Mouse (Mus musculus) hindbrain, embryonic 11.5 days (tissue): ENCODE measurements around the gene Tmem164. TPM values are rescaled to one million over a fixed set of nuclear protein-coding genes. Genes with fewer than 3 reads are reported as not detected.

Experiments used
- ATAC-seq: fragments of 200-750 bp; cut with Nextera tagmentation; 2 replicates; pipeline ENCODE4 v1.8.0; 2017; ENCODE audit warnings: mild to moderate bottlenecking, moderate TSS enrichment, moderate library complexity; ENCODE audit not compliant: low FRiP score
- DNase-seq: peaks from one replicate; pipeline ENCODE4 v3.0.0-alpha.2; 2015; ENCODE audit warnings: low spot score
- H3K27ac ChIP-seq: fragments of 300-500 bp; sonication (generic); 2 replicates; pipeline ENCODE4 v1.5.1; 2014; ENCODE audit warnings: mild to moderate bottlenecking, low read depth, low read length
- H3K27me3 ChIP-seq: fragments of 300-500 bp; sonication (generic); 2 replicates; pipeline ENCODE4 v1.6.1; 2014; ENCODE audit warnings: mild to moderate bottlenecking, low read length, moderate library complexity, mixed read lengths; ENCODE audit not compliant: control insufficient read depth, insufficient read depth
- H3K36me3 ChIP-seq: fragments of 300-500 bp; sonication (generic); 2 replicates; pipeline ENCODE4 v1.6.1; 2014; ENCODE audit warnings: mild to moderate bottlenecking, low read length, moderate library complexity, mixed read lengths; ENCODE audit not compliant: control insufficient read depth, insufficient read depth
- H3K4me1 ChIP-seq: fragments of 300-500 bp; sonication (generic); replicated peaks from 2 replicates; pipeline ENCODE4 v1.6.1; 2014; ENCODE audit warnings: low read length, mixed read lengths; ENCODE audit not compliant: control insufficient read depth, insufficient read depth
- H3K4me2 ChIP-seq: fragments of 300-500 bp; sonication (generic); replicated peaks from 2 replicates; pipeline ENCODE4 v1.6.1; 2014; ENCODE audit warnings: mild to moderate bottlenecking, low read depth, low read length
- H3K4me3 ChIP-seq: fragments of 300-500 bp; sonication (generic); 2 replicates; pipeline ENCODE4 v1.5.1; 2014; ENCODE audit warnings: low read depth, low read length
- H3K9ac ChIP-seq: fragments of 300-500 bp; sonication (generic); 2 replicates; pipeline ENCODE4 v1.6.1; 2014; ENCODE audit warnings: low read depth, low read length
- H3K9me3 ChIP-seq: fragments of 300-500 bp; sonication (generic); 2 replicates; pipeline ENCODE4 v1.6.1; 2016; ENCODE audit warnings: low read length; ENCODE audit not compliant: control insufficient read depth
- WGBS: fragments of 180-500 bp; shearing (Covaris S2); extraction: QIAGEN DNeasy Blood & Tissue Kit; methylation state at CpG from one replicate; pipeline ENCODE4 v1.1.7; 2014; 5-methylcytosine and 5-hydroxymethylcytosine counted together
- polyA plus RNA-seq: library from polyadenylated mRNA; unstranded; fragments of >200 nt; fragmentation: Nextera tagmentation; extraction: Ambion mirVana; gene quantifications from 2 replicates; pipeline ENCODE4 v1.2.1, GENCODE M21; 2014

Tmem164 gene
- polyA plus RNA-seq, 1 experiment from 2014 or later: 24.2 TPM

GRCm38 (mm10) chrX:142697545-142698204, 16.5 kb downstream of the Tmem164 start:
- Histone ChIP-seq H3K9me3 (no peaks in the 10 kb centered on the region), H3K4me3 (no peak overlapping the region), H3K36me3 (no peaks in the 10 kb centered on the region), H3K27ac (no peak overlapping the region), H3K4me1 (no peaks in the 10 kb centered on the region), H3K9ac (no peak overlapping the region), H3K27me3 (no peaks in the 10 kb centered on the region), H3K4me2 (no peak overlapping the region)
- ATAC-seq (no peak), DNase-seq (no peak)
- 87% methylated on average over 5 of the region's 5 CpGs for WGBS

- ATAC-seq: no peak
- Histone ChIP-seq H3K9me3 (no peaks in the 10 kb centered on the region), H3K27ac (no peak overlapping the region), H3K4me1 (no peaks in the 10 kb centered on the region), H3K27me3 (no peaks in the 10 kb centered on the region), H3K36me3 (no peaks in the 10 kb centered on the region), H3K9ac (no peak overlapping the region), H3K4me2 (no peak overlapping the region), H3K4me3 (no peak overlapping the region)
- WGBS: 88% methylated on average over 7 of the region's 7 CpGs
- DNase-seq: no peak
These were observed 17.0 kb downstream of the Tmem164 start for GRCm38 (mm10) chrX:142698212-142698611.

- 78% methylated on average over 5 of the region's 5 CpGs for WGBS
- Histone ChIP-seq H3K4me1 (no peaks in the 10 kb centered on the region), H3K36me3 (no peaks in the 10 kb centered on the region), H3K9me3 (no peaks in the 10 kb centered on the region), H3K4me3 (no peak overlapping the region), H3K27ac (no peak overlapping the region), H3K9ac (no peak overlapping the region), H3K4me2 (no peak overlapping the region), H3K27me3 (no peaks in the 10 kb centered on the region)
- no peak for DNase-seq
- no peak for ATAC-seq
These were observed 20.9 kb downstream of the Tmem164 start for GRCm38 (mm10) chrX:142702094-142702493.

DNA sequence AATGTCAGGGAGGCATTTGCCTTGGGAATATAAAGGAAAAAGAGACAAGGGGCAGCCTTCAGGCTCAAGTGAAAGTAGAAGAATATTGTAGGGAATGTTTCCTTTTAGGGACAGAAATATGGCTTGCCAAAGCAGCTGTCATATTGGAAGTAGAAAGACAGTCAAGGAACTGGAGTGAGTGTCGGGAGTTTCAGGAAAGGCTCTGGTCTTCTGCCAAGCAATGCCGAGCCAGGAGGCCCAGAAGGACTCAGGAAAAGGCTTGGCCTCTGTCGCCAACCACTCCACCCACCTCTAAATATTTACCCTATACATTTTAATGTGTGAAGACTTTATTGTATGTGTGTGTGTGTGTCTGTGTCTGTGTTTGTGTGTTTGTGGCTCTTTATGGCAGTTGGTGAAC, 21.4 kb downstream of the Tmem164 start:
- Histone ChIP-seq H3K27me3 (no peaks in the 10 kb centered on the region), H3K27ac (no peak overlapping the region), H3K9ac (no peak overlapping the region), H3K9me3 (no peaks in the 10 kb centered on the region), H3K4me1 (no peaks in the 10 kb centered on the region), H3K36me3 (no peaks in the 10 kb centered on the region), H3K4me3 (no peak overlapping the region), H3K4me2 (no peak overlapping the region)
- WGBS: 80% methylated on average over 3 of the region's 3 CpGs
- DNase-seq (no peak), ATAC-seq (no peak)

- Histone ChIP-seq H3K36me3 (no peaks in the 10 kb centered on the region), H3K4me2 (no peak overlapping the region), H3K9ac (no peak overlapping the region), H3K9me3 (no peaks in the 10 kb centered on the region), H3K4me1 (no peaks in the 10 kb centered on the region), H3K27ac (no peak overlapping the region), H3K27me3 (no peaks in the 10 kb centered on the region), H3K4me3 (no peak overlapping the region)
- 76% methylated on average over 3 of the region's 3 CpGs for WGBS
- ATAC-seq (no peak), DNase-seq (no peak)
These were observed 22.7 kb downstream of the Tmem164 start for GRCm38 (mm10) chrX:142703953-142704352.

DNA sequence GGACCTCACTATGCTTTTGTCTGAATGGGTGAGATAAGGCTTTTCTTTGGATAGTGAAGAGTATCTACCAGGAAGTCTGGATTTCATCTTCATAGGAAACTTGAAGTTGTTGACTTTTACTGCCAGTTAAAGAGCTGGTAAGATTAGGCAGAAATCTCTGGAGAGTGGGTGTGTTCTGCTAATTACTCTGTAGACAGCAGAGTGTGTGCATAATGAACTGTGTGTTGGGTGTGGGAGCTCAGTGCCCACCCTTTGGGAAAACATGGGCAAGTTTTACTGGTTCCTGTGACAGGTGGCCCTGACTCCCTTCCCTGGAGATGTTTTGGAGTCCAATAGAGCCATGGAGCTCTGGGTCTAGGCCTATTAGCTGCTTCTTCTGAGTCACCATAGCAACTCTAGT, 27.1 kb downstream of the Tmem164 start:
- DNase-seq (no peak), ATAC-seq (no peak)
- H3K4me1 ChIP-seq: no peaks in the 10 kb centered on the region
- no peak overlapping the region for H3K4me3 ChIP-seq
- no peak overlapping the region for H3K27ac ChIP-seq
- H3K9ac ChIP-seq: no peak overlapping the region
- no peaks in the 10 kb centered on the region for H3K27me3 ChIP-seq
- H3K36me3 ChIP-seq: no peaks in the 10 kb centered on the region
- H3K4me2 ChIP-seq: no peak overlapping the region
- no peaks in the 10 kb centered on the region for H3K9me3 ChIP-seq

DNA sequence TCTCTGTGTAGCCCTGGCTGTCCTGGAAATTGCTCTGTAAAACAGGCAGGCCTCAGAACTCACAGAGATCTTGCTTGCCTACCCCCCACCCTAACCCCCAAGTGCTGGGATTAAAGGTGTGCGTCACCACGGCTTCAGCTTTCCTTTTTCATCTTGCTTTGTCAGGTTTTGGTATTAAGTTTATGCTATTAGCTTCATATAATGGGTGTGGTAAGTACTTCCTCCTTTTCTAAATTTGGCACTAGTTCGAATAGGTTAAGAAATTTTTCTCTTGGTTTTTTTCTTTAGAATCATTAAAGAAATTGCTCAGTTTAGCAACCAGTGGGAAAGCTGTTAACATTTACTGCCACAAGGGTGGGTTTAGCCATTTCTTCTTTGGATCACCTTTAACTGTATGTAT, 34.8 kb downstream of the Tmem164 start:
- WGBS: 86% methylated on average over 3 of the region's 3 CpGs
- Histone ChIP-seq H3K27me3 (no peaks in the 10 kb centered on the region), H3K36me3 (no peaks in the 10 kb centered on the region), H3K4me3 (no peak overlapping the region), H3K27ac (no peak overlapping the region), H3K9ac (no peak overlapping the region), H3K4me2 (no peak overlapping the region), H3K4me1 (no peaks in the 10 kb centered on the region), H3K9me3 (no peaks in the 10 kb centered on the region)
- ATAC-seq (no peak), DNase-seq (no peak)

GRCm38 (mm10) chrX:142717958-142718478, 36.8 kb downstream of the Tmem164 start:
- 92% methylated on average over 9 of the region's 9 CpGs for WGBS
- H3K36me3 ChIP-seq: no peaks in the 10 kb centered on the region
- no peak overlapping the region for H3K27ac ChIP-seq
- no peak for ATAC-seq
- no peaks in the 10 kb centered on the region for H3K27me3 ChIP-seq
- no peaks in the 10 kb centered on the region for H3K9me3 ChIP-seq
- H3K4me3 ChIP-seq: no peak overlapping the region
- H3K4me1 ChIP-seq: no peaks in the 10 kb centered on the region
- H3K4me2 ChIP-seq: no peak overlapping the region
- no peak for DNase-seq
- no peak overlapping the region for H3K9ac ChIP-seq

DNA sequence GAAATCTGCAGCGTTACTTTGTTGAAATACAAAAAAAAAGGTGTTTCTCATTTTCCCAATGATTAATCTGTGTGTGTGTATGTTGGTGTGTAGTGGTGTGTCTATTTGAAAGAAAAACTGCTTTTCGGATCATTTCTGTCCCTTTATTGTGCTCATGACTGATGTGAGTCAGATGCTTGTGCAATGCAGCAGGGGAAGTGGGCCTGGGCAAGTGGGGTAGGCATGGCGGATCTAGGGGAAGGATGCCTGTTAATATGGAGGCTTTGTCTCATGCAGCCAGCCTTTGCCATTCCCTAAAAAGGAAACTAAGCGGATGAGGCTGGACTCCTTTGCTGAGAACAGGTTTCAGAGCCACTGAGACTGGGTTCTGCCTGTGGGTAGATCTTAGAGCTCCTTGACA, 37.6 kb downstream of the Tmem164 start:
- no peak overlapping the region for H3K9ac ChIP-seq
- H3K4me3 ChIP-seq: no peak overlapping the region
- H3K27ac ChIP-seq: no peak overlapping the region
- no peaks in the 10 kb centered on the region for H3K4me1 ChIP-seq
- ATAC-seq (no peak), DNase-seq (no peak)
- H3K4me2 ChIP-seq: no peak overlapping the region
- no peaks in the 10 kb centered on the region for H3K27me3 ChIP-seq
- no peaks in the 10 kb centered on the region for H3K9me3 ChIP-seq
- 95% methylated on average over 4 of the region's 4 CpGs for WGBS
- H3K36me3 ChIP-seq: no peaks in the 10 kb centered on the region
